Mouse (Mus musculus): ENCODE measurements around the gene Nol6. TPM values are rescaled to one million over a fixed set of nuclear protein-coding genes. Genes with fewer than 3 reads are reported as not detected.
A peak's percentile ranks its signal among the peaks of the same experiment; 100 is the strongest.

The Nol6 gene
- polyA plus RNA-seq, 1 experiment from 2014 or later = 36.2 TPM

DNA sequence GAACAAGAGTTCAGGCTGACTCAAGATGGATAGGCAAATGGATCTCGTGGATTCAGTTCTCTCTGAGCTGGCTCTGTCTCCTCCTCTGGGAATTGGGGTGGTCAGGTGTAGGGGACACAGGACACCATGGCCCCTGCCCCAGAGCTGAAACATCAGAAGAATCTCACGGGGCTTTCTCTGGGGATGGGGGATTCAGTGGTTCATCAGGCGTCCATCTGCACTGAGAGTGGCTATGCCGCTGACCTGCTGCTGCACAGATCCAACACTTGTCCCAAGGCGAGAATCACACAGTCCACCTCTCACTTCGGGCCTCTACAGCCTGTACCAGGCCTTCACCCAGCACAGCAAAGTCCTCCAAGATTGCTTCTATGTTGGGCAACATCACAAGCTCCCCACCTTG is 9.2 kb downstream of the Nol6 start:
- H3K4me3 ChIP-seq = no peak overlapping the region
- no peaks in the 10 kb centered on the region for H3K9me3 ChIP-seq
- H3K27ac ChIP-seq (replicated peaks) = no peak overlapping the region
- peaks cover 63% of the 10 kb centered on the region for H3K36me3 ChIP-seq
- 89% methylated on average over 6 of the region's 6 CpGs for WGBS
- no peak overlapping the region for H3K4me2 ChIP-seq (replicated peaks)
- no peaks in the 10 kb centered on the region for H3K4me1 ChIP-seq
- no peak overlapping the region for H3K9ac ChIP-seq (replicated peaks)
- no peak for ATAC-seq (replicated peaks)
- no peaks in the 10 kb centered on the region for H3K27me3 ChIP-seq

- WGBS = 86% methylated on average over 9 of the region's 9 CpGs
- no peak for ATAC-seq (replicated peaks)
- Histone ChIP-seq H3K27ac (replicated peaks) (no peak overlapping the region), H3K9ac (replicated peaks) (no peak overlapping the region), H3K4me2 (replicated peaks) (no peak overlapping the region), H3K4me3 (no peak overlapping the region), H3K9me3 (no peaks in the 10 kb centered on the region), H3K4me1 (no peaks in the 10 kb centered on the region), H3K27me3 (no peaks in the 10 kb centered on the region), H3K36me3 (peaks cover 58% of the 10 kb centered on the region)
Measured at GRCm38 (mm10) chr4:41114358-41115070, 9.7 kb downstream of the Nol6 start.

GRCm38 (mm10) chr4:41108717-41109425 is 15.4 kb downstream of the Nol6 start:
- Histone ChIP-seq H3K4me1 (peaks cover 7% of the 10 kb centered on the region), H3K4me2 (replicated peaks) (no peak overlapping the region), H3K36me3 (peaks cover 2% of the 10 kb centered on the region; the same call in 1 of the 2 replicates), H3K27ac (replicated peaks) (no peak overlapping the region), H3K4me3 (no peak overlapping the region), H3K27me3 (no peaks in the 10 kb centered on the region), H3K9me3 (no peaks in the 10 kb centered on the region), H3K9ac (replicated peaks) (no peak overlapping the region)
- no peak for ATAC-seq (replicated peaks)
- 86% methylated on average over 10 of the region's 10 CpGs for WGBS

DNA sequence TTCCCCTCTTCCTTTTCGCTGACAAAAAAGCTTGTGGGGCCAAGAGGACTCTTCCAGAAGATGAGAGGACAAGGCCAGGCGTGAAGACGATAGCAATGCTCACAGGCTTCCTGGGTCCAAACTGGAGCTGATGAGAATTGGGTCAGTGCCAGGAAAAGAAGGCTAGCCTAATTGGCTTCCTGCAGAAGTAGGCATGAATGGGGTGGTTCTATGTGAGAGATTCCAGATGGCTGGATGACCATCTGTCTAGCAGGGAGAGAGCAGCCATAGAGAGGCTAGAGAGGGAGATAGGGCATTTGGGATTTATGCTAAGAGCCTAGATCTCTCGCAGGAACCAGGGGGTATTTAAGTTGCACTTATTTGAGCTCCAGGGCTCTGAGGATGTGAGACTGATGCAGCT is 16.8 kb downstream of the Nol6 start:
- no peak overlapping the region for H3K9ac ChIP-seq (replicated peaks)
- no peaks in the 10 kb centered on the region for H3K9me3 ChIP-seq
- H3K27me3 ChIP-seq = no peaks in the 10 kb centered on the region
- no peak overlapping the region for H3K27ac ChIP-seq (replicated peaks)
- ATAC-seq (replicated peaks) = no peak
- H3K4me3 ChIP-seq = no peak overlapping the region
- 57% methylated on average over 4 of the region's 4 CpGs for WGBS
- H3K36me3 ChIP-seq = no peaks in the 10 kb centered on the region
- no peak overlapping the region for H3K4me2 ChIP-seq (replicated peaks)
- peaks cover 7% of the 10 kb centered on the region for H3K4me1 ChIP-seq

- Histone ChIP-seq H3K9ac (replicated peaks) (no peak overlapping the region), H3K4me1 (peaks cover 16% of the 10 kb centered on the region), H3K27ac (replicated peaks) (no peak overlapping the region), H3K9me3 (no peaks in the 10 kb centered on the region), H3K4me3 (no peak overlapping the region), H3K36me3 (no peaks in the 10 kb centered on the region), H3K4me2 (replicated peaks) (no peak overlapping the region), H3K27me3 (0 out of 2 replicates have a peak, but pooled peaks cover 4% of the 10 kb centered on the region)
- ATAC-seq (replicated peaks) = no peak
Measured at GRCm38 (mm10) chr4:41102901-41103300, 21.4 kb downstream of the Nol6 start.

GRCm38 (mm10) chr4:41100986-41101385 is 23.3 kb downstream of the Nol6 start:
- WGBS = 22% methylated on average over 1 of the region's 1 CpGs
- Histone ChIP-seq H3K4me2 (replicated peaks) (no peak overlapping the region), H3K27me3 (peaks cover 18% of the 10 kb centered on the region; the same call in 1 of the 2 replicates), H3K27ac (replicated peaks) (no peak overlapping the region), H3K4me3 (no peak overlapping the region), H3K9me3 (no peaks in the 10 kb centered on the region), H3K36me3 (no peaks in the 10 kb centered on the region), H3K4me1 (peaks cover 13% of the 10 kb centered on the region), H3K9ac (replicated peaks) (no peak overlapping the region)
- ATAC-seq (replicated peaks) = no peak

DNA sequence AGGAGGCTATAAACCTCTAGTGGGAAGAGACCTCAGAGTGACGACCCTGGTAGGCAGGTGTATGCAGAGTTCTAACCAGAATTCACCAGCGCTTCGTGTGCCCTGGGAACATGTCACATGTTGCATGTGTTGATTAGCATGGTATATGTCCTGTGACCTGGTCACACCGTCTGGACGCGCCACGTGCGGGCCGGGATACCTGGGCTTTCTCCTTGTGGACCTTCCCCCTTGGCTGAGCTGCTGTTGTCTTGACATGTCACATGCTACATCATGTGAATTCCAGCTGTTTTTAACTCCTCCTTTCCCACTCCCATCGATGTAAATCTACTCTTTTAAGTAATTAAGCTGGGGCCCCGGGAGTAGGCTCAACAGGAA is 25.7 kb downstream of the Nol6 start:
- ATAC-seq (replicated peaks) = no peak
- 13% methylated on average over 11 of the region's 11 CpGs for WGBS
- H3K27me3 ChIP-seq = peaks cover 18% of the 10 kb centered on the region; the same call in 1 of the 2 replicates
- H3K36me3 ChIP-seq = no peaks in the 10 kb centered on the region
- H3K4me1 ChIP-seq = peaks cover 13% of the 10 kb centered on the region
- H3K4me2 ChIP-seq (replicated peaks) = peak overlapping the region; percentile 95
- H3K9me3 ChIP-seq = no peaks in the 10 kb centered on the region
- peak overlapping the region; percentile 52 for H3K9ac ChIP-seq (replicated peaks)
- H3K27ac ChIP-seq (replicated peaks) = no peak overlapping the region
- H3K4me3 ChIP-seq = peak overlapping the region; percentile 47

- Histone ChIP-seq H3K9ac (replicated peaks) (peak within 1 kb of the TSS; percentile 52), H3K27ac (replicated peaks) (no peak within 1 kb of the TSS), H3K4me2 (replicated peaks) (peak within 1 kb of the TSS; percentile 95), H3K9me3 (no peaks in the 10 kb centered on the region), H3K4me1 (peaks cover 13% of the 10 kb centered on the region), H3K4me3 (peak within 1 kb of the TSS; percentile 47), H3K27me3 (peaks cover 18% of the 10 kb centered on the region; the same call in 1 of the 2 replicates), H3K36me3 (no peaks in the 10 kb centered on the region)
- ATAC-seq (replicated peaks) = peak; percentile 57; the same call in 1 of the 2 replicates
- under 1% methylated on average over 42 of the region's 42 CpGs for WGBS
Measured at GRCm38 (mm10) chr4:41097871-41098576, 26.2 kb downstream of the Nol6 start, which contains the start of gene Aqp3. TSS of gene Aqp3 (minus strand) at chr4:41098183.

GRCm38 (mm10) chr4:41097381-41097780 is 26.9 kb downstream of the Nol6 start:
- H3K9me3 ChIP-seq = no peaks in the 10 kb centered on the region
- no peak overlapping the region for H3K27ac ChIP-seq (replicated peaks)
- H3K27me3 ChIP-seq = peaks cover 18% of the 10 kb centered on the region; the same call in 1 of the 2 replicates
- H3K4me2 ChIP-seq (replicated peaks) = no peak overlapping the region
- no peak overlapping the region for H3K9ac ChIP-seq (replicated peaks)
- no peaks in the 10 kb centered on the region for H3K36me3 ChIP-seq
- 0 out of 2 replicates have a peak, but pooled peaks have one; percentile 4 for ATAC-seq (replicated peaks)
- 47% methylated on average over 13 of the region's 13 CpGs for WGBS
- H3K4me3 ChIP-seq = peak overlapping the region; percentile 47
- H3K4me1 ChIP-seq = peaks cover 13% of the 10 kb centered on the region

DNA sequence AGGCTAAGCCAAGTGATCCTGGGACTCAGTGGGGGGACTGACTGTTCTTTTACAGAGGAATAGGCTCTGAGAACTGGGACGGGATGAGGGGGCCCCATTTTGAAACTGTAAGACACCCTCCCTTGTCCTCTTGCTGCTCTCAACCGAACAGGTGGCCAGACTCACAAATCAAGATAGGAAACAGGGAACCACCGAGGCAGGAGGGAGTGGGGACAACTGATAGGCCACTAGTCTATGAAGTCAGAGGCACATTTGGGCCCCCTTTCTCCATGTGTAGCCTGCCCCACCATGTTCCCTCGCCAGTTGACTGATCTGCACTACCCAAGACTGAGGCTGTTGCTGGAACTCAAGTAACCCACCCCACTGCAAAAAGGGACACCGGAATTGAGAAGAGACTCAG is 27.5 kb downstream of the Nol6 start:
- H3K27ac ChIP-seq (replicated peaks) = no peak overlapping the region
- H3K36me3 ChIP-seq = no peaks in the 10 kb centered on the region
- no peaks in the 10 kb centered on the region for H3K9me3 ChIP-seq
- no peak for ATAC-seq (replicated peaks)
- H3K4me2 ChIP-seq (replicated peaks) = no peak overlapping the region
- peaks cover 13% of the 10 kb centered on the region for H3K4me1 ChIP-seq
- no peak overlapping the region for H3K9ac ChIP-seq (replicated peaks)
- no peak overlapping the region for H3K4me3 ChIP-seq
- 76% methylated on average over 5 of the region's 5 CpGs for WGBS
- H3K27me3 ChIP-seq = peaks cover 18% of the 10 kb centered on the region; the same call in 1 of the 2 replicates

GRCm38 (mm10) chr4:41096169-41096568 is 28.1 kb downstream of the Nol6 start:
- Histone ChIP-seq H3K36me3 (no peaks in the 10 kb centered on the region), H3K4me2 (replicated peaks) (no peak overlapping the region), H3K27me3 (peaks cover 18% of the 10 kb centered on the region; the same call in 1 of the 2 replicates), H3K4me3 (no peak overlapping the region), H3K9ac (replicated peaks) (no peak overlapping the region), H3K27ac (replicated peaks) (no peak overlapping the region), H3K4me1 (peaks cover 13% of the 10 kb centered on the region), H3K9me3 (no peaks in the 10 kb centered on the region)
- 67% methylated on average over 8 of the region's 8 CpGs for WGBS
- no peak for ATAC-seq (replicated peaks)

DNA sequence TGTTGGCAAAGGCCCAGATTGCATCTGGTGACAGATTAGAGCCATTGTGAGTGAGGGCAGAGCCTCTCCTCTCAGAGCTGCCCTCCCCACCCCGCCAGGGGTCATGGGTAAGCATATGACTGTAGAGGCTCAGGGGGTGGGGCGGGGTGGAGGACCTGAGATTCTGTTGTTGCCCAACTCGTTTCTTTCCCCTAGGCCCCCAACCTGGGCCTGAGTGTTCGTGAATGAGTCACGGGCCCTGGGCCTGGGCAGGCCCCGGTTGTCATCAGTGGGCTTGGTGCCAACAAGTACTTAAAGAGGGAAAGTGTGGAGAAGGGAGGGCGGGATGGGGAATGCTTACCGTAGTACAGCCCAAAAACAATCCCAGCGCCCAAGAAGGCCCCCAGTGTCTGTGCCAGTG is 29.9 kb downstream of the Nol6 start:
- WGBS = 55% methylated on average over 9 of the region's 9 CpGs

More for the DNA sequence above, 29.9 kb downstream of the Nol6 start:
- Histone ChIP-seq H3K4me1 (peaks cover 13% of the 10 kb centered on the region), H3K4me3 (no peak overlapping the region), H3K27ac (replicated peaks) (no peak overlapping the region), H3K4me2 (replicated peaks) (no peak overlapping the region), H3K36me3 (no peaks in the 10 kb centered on the region), H3K9me3 (no peaks in the 10 kb centered on the region), H3K9ac (replicated peaks) (no peak overlapping the region), H3K27me3 (peaks cover 18% of the 10 kb centered on the region; the same call in 1 of the 2 replicates)
- no peak for ATAC-seq (replicated peaks)

Measured in forebrain, embryonic 15.5 days (tissue).